Mouse (Mus musculus) G1E (cell line): ENCODE results near the gene Il11ra1. TPM values are rescaled to one million over a fixed set of nuclear protein-coding genes. Genes with fewer than 3 reads are reported as not detected.

ENCODE experiments used
- ATAC-seq: 2 replicates; pipeline ENCODE4 v1.8.0; 2016; ENCODE audit warnings: mild to moderate bottlenecking; ENCODE audit not compliant: insufficient number of reproducible peaks, poor library complexity, low FRiP score, severe bottlenecking; ENCODE audit errors: extremely low read depth
- DNase-seq: peaks from one replicate; pipeline ENCODE4 v3.0.0; 2012; ENCODE audit warnings: low spot score
- H3K27me3 ChIP-seq: 2 replicates; pipeline ENCODE4 v1.6.1; 2012; ENCODE audit warnings: mild to moderate bottlenecking, low read length, inconsistent platforms; ENCODE audit not compliant: insufficient read depth
- H3K36me3 ChIP-seq: replicated peaks from 2 replicates; pipeline ENCODE3; 2012; ENCODE audit warnings: mild to moderate bottlenecking, inconsistent platforms
- H3K4me1 ChIP-seq: 2 replicates; pipeline ENCODE4 v1.6.1; 2012; ENCODE audit warnings: low read depth, low read length, inconsistent platforms, mixed read lengths; ENCODE audit not compliant: insufficient read depth
- H3K4me3 ChIP-seq: 2 replicates; pipeline ENCODE4 v1.5.1; 2012; ENCODE audit warnings: low read depth, mild to moderate bottlenecking, inconsistent platforms, low read length, moderate library complexity, mixed read lengths
- H3K9me3 ChIP-seq: replicated peaks from 2 replicates; pipeline ENCODE4 v1.6.1; 2012; ENCODE audit warnings: inconsistent platforms
- CTCF ChIP-seq: IDR thresholded peaks from 2 replicates; pipeline ENCODE4 v1.5.1; 2012; ENCODE audit warnings: low read depth, low read length, inconsistent platforms, mixed read lengths
- GATA1 ChIP-seq: IDR thresholded peaks from 2 replicates; pipeline ENCODE4 v1.6.1; 2012; ENCODE audit warnings: borderline replicate concordance, low read length, inconsistent platforms, mixed read lengths
- GATA2 ChIP-seq: IDR thresholded peaks from 2 replicates; pipeline ENCODE4 v1.6.1; 2012; ENCODE audit warnings: low read depth, low read length, inconsistent platforms, borderline replicate concordance
- POLR2AphosphoS5 ChIP-seq: IDR thresholded peaks from 2 replicates; pipeline ENCODE4 v1.6.1; 2012; ENCODE audit warnings: low read depth, low read length, inconsistent platforms; ENCODE audit not compliant: insufficient replicate concordance
- TAL1 ChIP-seq: conservative IDR thresholded peaks from 2 replicates; pipeline ENCODE4 v1.6.1; 2012; ENCODE audit warnings: low read depth, low read length, inconsistent platforms, mixed read lengths
- polyA plus RNA-seq: library from polyadenylated mRNA; stranded (reverse); fragments of >175 nt; gene quantifications from 2 replicates; pipeline ENCODE4 v1.2.3, GENCODE M21; 2012
- total RNA-seq, 2 experiments: library from RNA; stranded (forward) in 1 of 2; stranded (reverse) in 1 of 2; fragments of 200-1000 nt in 1 of 2; fragments of >200 nt in 1 of 2; fragmentation: Nextera tagmentation in 1 of 2; gene quantifications; 2 replicates each; pipeline ENCODE4 v1.2.3; 2014 to 2017

The Il11ra1 gene
- total and polyA plus RNA-seq, 3 experiments, result 3.4 to 18.5 (median 4.6) TPM

- peak; percentile 67 for DNase-seq
- peak overlapping the region; percentile 89 for H3K4me3 ChIP-seq
- H3K9me3 ChIP-seq, result no peaks in the 10 kb centered on the region; the same call in 1 of the 2 replicates
- TF ChIP-seq POLR2AphosphoS5 (no peak), GATA2 (no peak), CTCF (no peak), TAL1 (no peak), GATA1 (no peak)
- peaks cover 38% of the 10 kb centered on the region for H3K4me1 ChIP-seq
- peaks cover 13% of the 10 kb centered on the region for H3K27me3 ChIP-seq
- H3K36me3 ChIP-seq, result peaks cover 24% of the 10 kb centered on the region
- ATAC-seq, result 0 out of 2 replicates have a peak, but pooled peaks have one; percentile 17
Observed at GRCm38 (mm10) chr4:41740380-41741157, 40.8 kb downstream of the Il11ra1 start.

- Histone ChIP-seq H3K27me3 (peaks cover 17% of the 10 kb centered on the region), H3K9me3 (peaks cover 4% of the 10 kb centered on the region), H3K4me1 (peaks cover 38% of the 10 kb centered on the region), H3K4me3 (peak overlapping the region; percentile 89), H3K36me3 (peaks cover 24% of the 10 kb centered on the region)
- ATAC-seq, result peak; percentile 89
- DNase-seq, result peak; percentile 90
- TF ChIP-seq CTCF, result no peak
- no peak for TF ChIP-seq TAL1
- TF ChIP-seq GATA2, result no peak
- TF ChIP-seq GATA1, result no peak
- TF ChIP-seq POLR2AphosphoS5, result no peak
Observed at GRCm38 (mm10) chr4:41741158-41741560, 41.4 kb downstream of the Il11ra1 start.

- Histone ChIP-seq H3K4me1 (peaks cover 23% of the 10 kb centered on the region), H3K36me3 (peaks cover 8% of the 10 kb centered on the region), H3K4me3 (no peak overlapping the region), H3K27me3 (peaks cover 20% of the 10 kb centered on the region), H3K9me3 (peaks cover 20% of the 10 kb centered on the region)
- TF ChIP-seq TAL1, result no peak
- TF ChIP-seq CTCF, result no peak
- TF ChIP-seq GATA1, result no peak
- TF ChIP-seq POLR2AphosphoS5, result no peak
- TF ChIP-seq GATA2, result no peak
- DNase-seq (no peak), ATAC-seq (no peak)
Observed at GRCm38 (mm10) chr4:41744131-41744530, 44.3 kb downstream of the Il11ra1 start.

GRCm38 (mm10) chr4:41745021-41745420 lies 45.2 kb downstream of the Il11ra1 start:
- Histone ChIP-seq H3K4me1 (peaks cover 14% of the 10 kb centered on the region), H3K9me3 (peaks cover 20% of the 10 kb centered on the region), H3K27me3 (peaks cover 22% of the 10 kb centered on the region), H3K4me3 (no peak overlapping the region), H3K36me3 (no peaks in the 10 kb centered on the region)
- DNase-seq, result no peak
- ATAC-seq, result no peak
- TF ChIP-seq TAL1, result no peak
- no peak for TF ChIP-seq CTCF
- TF ChIP-seq POLR2AphosphoS5, result no peak
- TF ChIP-seq GATA2, result no peak
- TF ChIP-seq GATA1, result no peak

- ATAC-seq (peak; percentile 54), DNase-seq (no peak)
- TF ChIP-seq GATA2, result no peak
- no peak for TF ChIP-seq POLR2AphosphoS5
- TF ChIP-seq CTCF, result no peak
- TF ChIP-seq GATA1, result no peak
- TF ChIP-seq TAL1, result no peak
Observed at GRCm38 (mm10) chr4:41754797-41755337, 55.1 kb downstream of the Il11ra1 start, which contains the start of gene Galt. TSS of gene Galt (plus strand) at chr4:41755228.

GRCm38 (mm10) chr4:41755338-41756305 lies 55.8 kb downstream of the Il11ra1 start, which contains the start of gene Sigmar1:
TSS of gene Sigmar1 (minus strand) at chr4:41756157.
- ATAC-seq, result peak; percentile 74
- no peaks in the 10 kb centered on the region for H3K9me3 ChIP-seq
- H3K4me3 ChIP-seq, result peak within 1 kb of the TSS; percentile 89
- DNase-seq, result peak; percentile 95
- TF ChIP-seq POLR2AphosphoS5, result peak; percentile 66; the same call in 1 of the 2 replicates
- peak; percentile 54 for TF ChIP-seq CTCF
- no peak for TF ChIP-seq GATA2
- H3K36me3 ChIP-seq, result peaks cover 41% of the 10 kb centered on the region
- peaks cover 43% of the 10 kb centered on the region for H3K4me1 ChIP-seq
- no peaks in the 10 kb centered on the region for H3K27me3 ChIP-seq

More at GRCm38 (mm10) chr4:41754797-41755337, 55.1 kb downstream of the Il11ra1 start, which contains the start of gene Galt:
- Histone ChIP-seq H3K4me1 (peaks cover 35% of the 10 kb centered on the region), H3K9me3 (no peaks in the 10 kb centered on the region), H3K4me3 (peak within 1 kb of the TSS; percentile 89), H3K36me3 (peaks cover 38% of the 10 kb centered on the region), H3K27me3 (no peaks in the 10 kb centered on the region)
